Mouse (Mus musculus): Measurements from ENCODE around the gene Heatr1.
"Not testable (repeated sequence)": the region's sequence is repeated elsewhere in the genome, so short reads cannot be mapped to it uniquely, and the experiment has no call there.

Heatr1 gene

GRCm38 (mm10) chr13:12454686-12455390, 60.0 kb downstream of the Heatr1 start:
- no peak for DNase-seq (ENCODE audit: low spot score in 2 of 2)

GRCm38 (mm10) chr13:12456711-12457110, 61.9 kb downstream of the Heatr1 start:
- DNase-seq (ENCODE audit: low spot score in 2 of 2): no peak

- DNase-seq (ENCODE audit: low spot score in 2 of 2): peak; percentile 87 to 92
Measured at GRCm38 (mm10) chr13:12460443-12460842, 65.6 kb downstream of the Heatr1 start.

GRCm38 (mm10) chr13:12460881-12461729, 66.3 kb downstream of the Heatr1 start:
- DNase-seq (ENCODE audit: low spot score in 2 of 2): peak; percentile 97

GRCm38 (mm10) chr13:12461730-12462119, 66.9 kb downstream of the Heatr1 start:
- no peak for DNase-seq (ENCODE audit: low spot score in 2 of 2)

GRCm38 (mm10) chr13:12462623-12463022, 67.8 kb downstream of the Heatr1 start:
- no peak for DNase-seq (ENCODE audit: low spot score in 2 of 2)

GRCm38 (mm10) chr13:12464159-12464558, 69.3 kb downstream of the Heatr1 start:
- not testable (repeated sequence) for DNase-seq (ENCODE audit: low spot score in 2 of 2)

GRCm38 (mm10) chr13:12464844-12465243, 70.0 kb downstream of the Heatr1 start, which contains the start of gene Lgals8:
Gene Lgals8 (minus strand): TSS chr13:12464944.
- DNase-seq (ENCODE audit: low spot score in 2 of 2): no peak

- DNase-seq (ENCODE audit: low spot score in 2 of 2): peak; percentile 65 to 69
Measured at GRCm38 (mm10) chr13:12468488-12468887, 73.7 kb downstream of the Heatr1 start.

GRCm38 (mm10) chr13:12473724-12474378, 79.0 kb downstream of the Heatr1 start:
- DNase-seq (ENCODE audit: low spot score in 2 of 2): peak; percentile 64 to 73

GRCm38 (mm10) chr13:12475239-12475638, 80.4 kb downstream of the Heatr1 start:
- no peak for DNase-seq (ENCODE audit: low spot score in 2 of 2)

GRCm38 (mm10) chr13:12476886-12477285, 82.1 kb downstream of the Heatr1 start:
- DNase-seq (ENCODE audit: low spot score in 2 of 2): no peak

- no peak for DNase-seq (ENCODE audit: low spot score in 2 of 2)
Measured at GRCm38 (mm10) chr13:12478301-12478700, 83.5 kb downstream of the Heatr1 start.

GRCm38 (mm10) chr13:12479802-12480201, 85.0 kb downstream of the Heatr1 start:
- DNase-seq (ENCODE audit: low spot score in 2 of 2): no peak

- no peak for DNase-seq (ENCODE audit: low spot score in 2 of 2)
Measured at GRCm38 (mm10) chr13:12485197-12485596, 90.4 kb downstream of the Heatr1 start.

GRCm38 (mm10) chr13:12485640-12486039, 90.8 kb downstream of the Heatr1 start:
- DNase-seq (ENCODE audit: low spot score in 2 of 2): no peak
